Comparison of ENCODE assay signal across 9 mouse cellular contexts in genomic region chr19:24634602-24635001, GRCm38 (mm10). TPM values are rescaled to one million over a fixed set of nuclear protein-coding genes. Genes with fewer than 3 reads are reported as not detected.
DNase-seq lines count a peak whose midpoint lies in the region; ATAC-seq and TF ChIP-seq lines count a peak whose summit lies in the region.
"Had no signal": no experiment of that assay in that cellular context is flagged by ENCODE, and none has a peak within 500 bp of the region (broad histone marks: within the 10 kb centered on the region; RNA-seq: fewer than 3 reads in every experiment).

No protein-coding gene starts in this region.

- no peaks in the 10 kb centered on the region for H3K4me1 ChIP-seq in heart, adult 2 months (ENCODE audit: control insufficient read depth, insufficient read depth, low read length)
- no peaks in the 10 kb centered on the region for H3K4me1 ChIP-seq in embryonic facial prominence, embryonic 14.5 days (ENCODE audit: control insufficient read depth, insufficient read depth, low read length)
- no peaks in the 10 kb centered on the region for H3K4me1 ChIP-seq in midbrain, postnatal 0 days (ENCODE audit: insufficient read depth, low read length)
- H3K4me1 ChIP-seq: neural tube, embryonic 13.5 days had no signal

- no peak overlapping the region for H3K4me3 ChIP-seq in heart, adult 2 months
- no peak overlapping the region for H3K4me3 ChIP-seq in embryonic facial prominence, embryonic 14.5 days (ENCODE audit: low read depth, low read length)
- no peak overlapping the region for H3K4me3 ChIP-seq in midbrain, postnatal 0 days (ENCODE audit: low read depth, low read length)
- H3K4me3 ChIP-seq: neural tube, embryonic 13.5 days had no signal

- peak; percentile 30; the same call in 1 of the 2 replicates for ATAC-seq in embryonic facial prominence, embryonic 14.5 days (ENCODE audit: low read depth)
- no peak for ATAC-seq in midbrain, postnatal 0 days (ENCODE audit: low FRiP score)

- no peaks in the 10 kb centered on the region for H3K27me3 ChIP-seq in heart, adult 2 months (ENCODE audit: control insufficient read depth, insufficient read depth, low read length)
- no peaks in the 10 kb centered on the region for H3K27me3 ChIP-seq in embryonic facial prominence, embryonic 14.5 days (replicated peaks; ENCODE audit: control insufficient read depth, insufficient read depth, low read length)
- H3K27me3 ChIP-seq in midbrain, postnatal 0 days (ENCODE audit: insufficient read depth, low read length) = no peaks in the 10 kb centered on the region

- H3K36me3 ChIP-seq in heart, adult 2 months (ENCODE audit: control insufficient read depth, insufficient read depth, low read length) = no peaks in the 10 kb centered on the region
- no peaks in the 10 kb centered on the region for H3K36me3 ChIP-seq in embryonic facial prominence, embryonic 14.5 days (ENCODE audit: control insufficient read depth, insufficient read depth, low read length)
- H3K36me3 ChIP-seq in midbrain, postnatal 0 days (ENCODE audit: insufficient read depth, low read length) = no peaks in the 10 kb centered on the region
- H3K36me3 ChIP-seq: neural tube, embryonic 13.5 days had no signal

- WGBS in heart, adult 2 months = 4% methylated on average over 7 of the region's 7 CpGs
- 5% methylated on average over 7 of the region's 7 CpGs for WGBS in embryonic facial prominence, embryonic 14.5 days
- WGBS in midbrain, postnatal 0 days = 5% methylated on average over 7 of the region's 7 CpGs

- TF ChIP-seq POLR2A in heart, adult 2 months (IDR thresholded peaks at IDR 0.05; ENCODE audit: insufficient read depth, low read depth, low read length) = no peak

- no peak overlapping the region for H3K4me2 ChIP-seq in embryonic facial prominence, embryonic 14.5 days (ENCODE audit: low read depth, low read length)
- H3K4me2 ChIP-seq in midbrain, postnatal 0 days (ENCODE audit: low read depth, low read length, poor library complexity, severe bottlenecking) = no peak overlapping the region
- H3K4me2 ChIP-seq: neural tube, embryonic 13.5 days had no signal

- H3K9me3 ChIP-seq in embryonic facial prominence, embryonic 14.5 days (ENCODE audit: control insufficient read depth, low read length) = no peaks in the 10 kb centered on the region
- H3K9me3 ChIP-seq in midbrain, postnatal 0 days (ENCODE audit: low read length) = no peaks in the 10 kb centered on the region
- H3K9me3 ChIP-seq: neural tube, embryonic 13.5 days had no signal

- TF ChIP-seq EP300 in heart, adult 2 months (IDR thresholded peaks at IDR 0.05; ENCODE audit: insufficient read depth, low read depth, low read length) = peak; percentile 74; the same call in 1 of the 2 replicates

- no peaks in the 10 kb centered on the region for H3K79me2 ChIP-seq in heart, adult 2 months (replicated peaks; ENCODE audit: control insufficient read depth, insufficient read depth, low read length)

- DNase-seq in heart, adult 2 months = peak; percentile 63 to 71
- DNase-seq in heart, postnatal 25 days (ENCODE audit: low spot score) = no peak
- peak; percentile 37 to 51 for DNase-seq in adrenal gland, postnatal 4 days (ENCODE audit: low spot score in 2 of 2)
- DNase-seq in embryonic facial prominence, embryonic 14.5 days (ENCODE audit: low spot score) = peak; percentile 80
- DNase-seq in heart, postnatal 10 days = peak; percentile 76 to 87
- peak; percentile 58 to 65 for DNase-seq in left cerebral cortex, adult 18-20 months (ENCODE audit: low spot score in 2 of 2)
- peak; percentile 80 for DNase-seq in midbrain, postnatal 0 days (ENCODE audit: low spot score)
- DNase-seq in spleen, postnatal 14 days (ENCODE audit: low spot score in 2 of 2) = peak; percentile 46 to 63

- intact Hi-C loops in heart, adult 2 months (cut with DNase I) = loop anchor here (5.0 kb wide), 1 partner anchor 73 kb away; no protein-coding TSS in a partner anchor
- intact Hi-C loops in heart, postnatal 25 days (cut with DNase I) = loop anchor here (5.0 kb wide), 1 partner anchor 168 kb away; no protein-coding TSS in a partner anchor
- intact Hi-C loops in heart, postnatal 10 days (cut with DNase I) = loop anchor here (5.0 kb wide), 2 partner anchors 68 to 332 kb away; no protein-coding TSS in a partner anchor

- H3K9ac ChIP-seq in heart, adult 2 months (ENCODE audit: low read depth, low read length) = no peak overlapping the region
- H3K9ac ChIP-seq in embryonic facial prominence, embryonic 14.5 days (ENCODE audit: low read depth, low read length) = no peak overlapping the region
- no peak overlapping the region for H3K9ac ChIP-seq in midbrain, postnatal 0 days (replicated peaks; ENCODE audit: low read length, poor library complexity, severe bottlenecking)
- H3K9ac ChIP-seq: neural tube, embryonic 13.5 days had no signal

- no peak overlapping the region for H3K27ac ChIP-seq in heart, adult 2 months
- H3K27ac ChIP-seq in embryonic facial prominence, embryonic 14.5 days (replicated peaks; ENCODE audit: low read depth, low read length) = no peak overlapping the region
- H3K27ac ChIP-seq in midbrain, postnatal 0 days (ENCODE audit: low read depth, low read length) = no peak overlapping the region
- H3K27ac ChIP-seq: neural tube, embryonic 13.5 days had no signal

- TF ChIP-seq CTCF in heart, adult 2 months (IDR thresholded peaks at IDR 0.05) = no peak; the same call in none of the 2 replicates
- peak; percentile 95 for TF ChIP-seq CTCF in midbrain, postnatal 0 days (IDR thresholded peaks at IDR 0.05)

RNA-seq across cellular contexts. Expression of gene Tmem252, which starts 39.2 kb away (rescaled TPM):
- total RNA-seq in heart, adult 2 months (2021) = under 1 TPM; 0.08 to 0.11 TPM
- 0.10 and 0.15 TPM in 2 replicates for polyA plus RNA-seq in heart, adult 2 months (2012; rRNA removed)
- total RNA-seq in heart, postnatal 25 days (2021) = under 1 TPM; 0.08 to 0.13 TPM
- under 1 TPM; 0.25 to 0.50 TPM for total RNA-seq in adrenal gland, postnatal 4 days (2021)
- 3.6 and 3.8 TPM in 2 replicates for polyA plus RNA-seq in embryonic facial prominence, embryonic 14.5 days (2014; fragmentation: Nextera tagmentation; extraction: Ambion mirVana)
- under 1 TPM; 0.07 to 0.12 TPM for total RNA-seq in heart, postnatal 10 days (2021)
- total RNA-seq in left cerebral cortex, adult 18-20 months (2021) = under 1 TPM; 0.16 to 0.33 TPM
- total RNA-seq in midbrain, postnatal 0 days (2014; rRNA removed) = 0.90 and 1.2 TPM in 2 replicates
- 0.82 and 0.90 TPM in 2 replicates for polyA plus RNA-seq in midbrain, postnatal 0 days (2015; fragmentation: Nextera tagmentation; extraction: Ambion mirVana)
